Mouse (Mus musculus): ENCODE measurements around the gene Prr18. TPM values are rescaled to one million over a fixed set of nuclear protein-coding genes. Genes with fewer than 3 reads are reported as not detected.
A peak's percentile ranks its signal among the peaks of the same experiment; 100 is the strongest.

Prr18 gene
- polyA plus RNA-seq, 1 experiment from 2014 or later, result 5.2 TPM

DNA sequence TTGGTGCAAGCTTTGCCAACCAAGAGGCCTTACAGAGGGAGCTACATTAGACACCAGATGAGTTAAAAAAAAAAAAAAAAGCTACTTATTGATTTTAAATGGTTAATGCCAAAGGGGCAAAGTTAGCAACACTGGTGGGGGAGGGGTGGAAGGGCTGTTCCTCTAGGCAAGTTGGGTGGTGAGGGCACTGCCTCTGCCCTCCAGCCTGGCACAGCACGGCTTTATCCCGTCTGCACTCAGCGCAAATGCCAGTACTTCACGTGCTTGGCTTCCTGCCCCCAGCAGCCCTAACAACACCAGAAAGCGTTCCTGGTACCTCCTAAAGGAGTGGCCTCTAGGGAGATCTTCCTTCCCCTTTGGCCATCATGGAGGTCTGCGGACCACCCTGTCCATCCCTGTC lies 6.2 kb downstream of the Prr18 start:
- no peak for ATAC-seq (ENCODE audit: low FRiP score, low read depth)
- H3K4me2 ChIP-seq (replicated peaks), result no peak overlapping the region

GRCm38 (mm10) chr17:8347765-8348285 lies 10.6 kb downstream of the Prr18 start:
- ATAC-seq (ENCODE audit: low FRiP score, low read depth), result no peak
- H3K27ac ChIP-seq, result no peak overlapping the region
- no peaks in the 10 kb centered on the region for H3K4me1 ChIP-seq
- no peak overlapping the region for H3K4me3 ChIP-seq
- no peaks in the 10 kb centered on the region for H3K36me3 ChIP-seq
- 85% methylated on average over 5 of the region's 5 CpGs for WGBS
- H3K27me3 ChIP-seq (replicated peaks), result no peaks in the 10 kb centered on the region
- no peak overlapping the region for H3K4me2 ChIP-seq (replicated peaks)
- no peaks in the 10 kb centered on the region for H3K9me3 ChIP-seq
- no peak overlapping the region for H3K9ac ChIP-seq

More for the DNA sequence above, 6.2 kb downstream of the Prr18 start:
- Histone ChIP-seq H3K4me1 (peaks cover 22% of the 10 kb centered on the region), H3K4me3 (no peak overlapping the region), H3K9me3 (no peaks in the 10 kb centered on the region), H3K36me3 (no peaks in the 10 kb centered on the region), H3K9ac (no peak overlapping the region), H3K27ac (no peak overlapping the region), H3K27me3 (replicated peaks) (peaks cover 41% of the 10 kb centered on the region)
- WGBS, result 82% methylated on average over 6 of the region's 6 CpGs

GRCm38 (mm10) chr17:8348941-8349340 lies 11.7 kb downstream of the Prr18 start:
- Histone ChIP-seq H3K4me2 (replicated peaks) (no peak overlapping the region), H3K27me3 (replicated peaks) (no peaks in the 10 kb centered on the region), H3K27ac (no peak overlapping the region), H3K36me3 (no peaks in the 10 kb centered on the region), H3K9ac (no peak overlapping the region), H3K4me1 (no peaks in the 10 kb centered on the region), H3K9me3 (no peaks in the 10 kb centered on the region), H3K4me3 (no peak overlapping the region)
- no peak for ATAC-seq (ENCODE audit: low FRiP score, low read depth)
- WGBS, result 88% methylated on average over 4 of the region's 4 CpGs

DNA sequence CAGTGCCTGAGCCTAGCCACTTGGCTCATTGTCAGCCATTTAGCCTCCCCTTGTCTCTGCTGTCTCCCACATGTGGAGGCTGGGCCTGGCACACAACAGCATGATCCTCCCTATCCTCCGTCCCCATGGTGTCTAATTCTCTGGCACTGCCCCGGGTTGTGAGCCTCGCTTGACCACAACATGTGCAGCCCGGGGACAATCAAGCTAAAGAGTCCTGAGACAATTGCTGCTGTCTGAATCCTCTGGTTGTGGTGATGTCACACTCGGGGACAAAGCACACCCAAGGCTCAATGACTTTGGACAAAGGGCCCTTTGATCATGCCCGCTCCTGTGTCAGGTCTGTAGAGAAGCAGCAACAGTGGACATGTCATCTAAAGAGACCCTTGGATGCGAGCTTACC lies 13.8 kb downstream of the Prr18 start:
- Histone ChIP-seq H3K4me2 (replicated peaks) (no peak overlapping the region), H3K27me3 (replicated peaks) (no peaks in the 10 kb centered on the region), H3K36me3 (no peaks in the 10 kb centered on the region), H3K9ac (no peak overlapping the region), H3K9me3 (no peaks in the 10 kb centered on the region), H3K4me1 (no peaks in the 10 kb centered on the region), H3K27ac (no peak overlapping the region), H3K4me3 (no peak overlapping the region)
- no peak for ATAC-seq (ENCODE audit: low FRiP score, low read depth)
- WGBS, result 37% methylated on average over 7 of the region's 7 CpGs

- H3K9ac ChIP-seq, result no peak within 1 kb of the TSS
- H3K9me3 ChIP-seq, result no peaks in the 10 kb centered on the region
- 88% methylated on average over 6 of the region's 6 CpGs for WGBS
- H3K4me1 ChIP-seq, result no peaks in the 10 kb centered on the region
- H3K27ac ChIP-seq, result no peak within 1 kb of the TSS
- H3K4me2 ChIP-seq (replicated peaks), result no peak within 1 kb of the TSS
- ATAC-seq (ENCODE audit: low FRiP score, low read depth), result no peak
- no peak within 1 kb of the TSS for H3K4me3 ChIP-seq
- H3K27me3 ChIP-seq (replicated peaks), result no peaks in the 10 kb centered on the region
- no peaks in the 10 kb centered on the region for H3K36me3 ChIP-seq
Measured at GRCm38 (mm10) chr17:8355692-8356091, 18.4 kb downstream of the Prr18 start, which contains the start of gene T2. TSS of gene T2 (plus strand) at chr17:8355992.

- ATAC-seq (ENCODE audit: low FRiP score, low read depth), result no peak
- H3K27me3 ChIP-seq (replicated peaks), result no peaks in the 10 kb centered on the region
- no peak overlapping the region for H3K9ac ChIP-seq
- no peak overlapping the region for H3K4me3 ChIP-seq
- H3K4me1 ChIP-seq, result 0 out of 2 replicates have a peak, but pooled peaks cover 4% of the 10 kb centered on the region
- H3K9me3 ChIP-seq, result no peaks in the 10 kb centered on the region
- no peak overlapping the region for H3K27ac ChIP-seq
- H3K36me3 ChIP-seq, result no peaks in the 10 kb centered on the region
- WGBS, result 95% methylated on average over 6 of the region's 6 CpGs
- no peak overlapping the region for H3K4me2 ChIP-seq (replicated peaks)
Measured at GRCm38 (mm10) chr17:8357498-8357897, 20.2 kb downstream of the Prr18 start.

- Histone ChIP-seq H3K4me2 (replicated peaks) (no peak overlapping the region), H3K9me3 (no peaks in the 10 kb centered on the region), H3K9ac (no peak overlapping the region), H3K27ac (no peak overlapping the region), H3K4me3 (no peak overlapping the region), H3K27me3 (replicated peaks) (no peaks in the 10 kb centered on the region), H3K36me3 (no peaks in the 10 kb centered on the region), H3K4me1 (0 out of 2 replicates have a peak, but pooled peaks cover 4% of the 10 kb centered on the region)
- ATAC-seq (ENCODE audit: low FRiP score, low read depth), result no peak
- 89% methylated on average over 5 of the region's 5 CpGs for WGBS
Measured at GRCm38 (mm10) chr17:8360876-8361275, 23.6 kb downstream of the Prr18 start.

DNA sequence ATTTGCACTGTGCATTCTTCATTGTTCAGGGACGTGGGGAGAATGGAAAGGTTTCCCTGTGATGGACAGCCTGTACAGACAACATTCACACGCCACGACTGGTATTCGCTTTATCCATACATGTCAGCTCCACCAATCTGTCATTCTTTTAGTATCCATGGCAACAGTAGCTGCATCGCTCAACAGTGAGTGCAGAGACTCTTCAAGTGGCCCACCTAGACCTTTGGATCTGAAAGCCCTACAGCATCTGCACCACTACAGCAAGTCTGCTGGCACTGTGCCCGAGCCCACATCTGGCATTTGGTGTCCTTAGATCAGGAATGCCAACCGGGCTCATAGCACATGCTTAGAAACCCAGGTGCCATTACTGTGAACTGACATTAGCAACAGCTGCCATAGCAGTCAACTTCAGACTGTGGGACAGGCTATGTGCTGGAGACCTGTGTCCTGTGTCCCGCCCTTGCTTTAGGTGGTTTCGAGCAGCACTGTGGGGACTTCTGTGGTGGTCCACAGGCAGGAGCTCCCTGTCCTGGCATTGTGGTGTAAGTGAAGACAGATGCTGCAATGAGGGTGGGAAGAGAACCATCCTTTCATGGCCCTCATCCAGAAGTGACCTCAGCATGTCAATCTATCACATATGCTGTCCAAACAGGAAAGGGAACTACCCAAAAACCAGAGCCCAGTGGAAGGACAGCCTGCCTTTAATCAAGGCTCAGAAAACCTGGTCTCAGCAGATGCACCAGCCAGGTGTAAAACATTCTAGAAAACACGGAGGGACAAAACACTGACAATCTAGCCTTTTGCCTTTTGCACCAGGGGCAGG lies 24.2 kb downstream of the Prr18 start:
- Histone ChIP-seq H3K4me1 (0 out of 2 replicates have a peak, but pooled peaks cover 4% of the 10 kb centered on the region), H3K4me3 (no peak overlapping the region), H3K4me2 (replicated peaks) (no peak overlapping the region), H3K9ac (no peak overlapping the region), H3K36me3 (no peaks in the 10 kb centered on the region), H3K27me3 (replicated peaks) (no peaks in the 10 kb centered on the region), H3K9me3 (no peaks in the 10 kb centered on the region), H3K27ac (no peak overlapping the region)
- no peak for ATAC-seq (ENCODE audit: low FRiP score, low read depth)
- 70% methylated on average over 10 of the region's 10 CpGs for WGBS

DNA sequence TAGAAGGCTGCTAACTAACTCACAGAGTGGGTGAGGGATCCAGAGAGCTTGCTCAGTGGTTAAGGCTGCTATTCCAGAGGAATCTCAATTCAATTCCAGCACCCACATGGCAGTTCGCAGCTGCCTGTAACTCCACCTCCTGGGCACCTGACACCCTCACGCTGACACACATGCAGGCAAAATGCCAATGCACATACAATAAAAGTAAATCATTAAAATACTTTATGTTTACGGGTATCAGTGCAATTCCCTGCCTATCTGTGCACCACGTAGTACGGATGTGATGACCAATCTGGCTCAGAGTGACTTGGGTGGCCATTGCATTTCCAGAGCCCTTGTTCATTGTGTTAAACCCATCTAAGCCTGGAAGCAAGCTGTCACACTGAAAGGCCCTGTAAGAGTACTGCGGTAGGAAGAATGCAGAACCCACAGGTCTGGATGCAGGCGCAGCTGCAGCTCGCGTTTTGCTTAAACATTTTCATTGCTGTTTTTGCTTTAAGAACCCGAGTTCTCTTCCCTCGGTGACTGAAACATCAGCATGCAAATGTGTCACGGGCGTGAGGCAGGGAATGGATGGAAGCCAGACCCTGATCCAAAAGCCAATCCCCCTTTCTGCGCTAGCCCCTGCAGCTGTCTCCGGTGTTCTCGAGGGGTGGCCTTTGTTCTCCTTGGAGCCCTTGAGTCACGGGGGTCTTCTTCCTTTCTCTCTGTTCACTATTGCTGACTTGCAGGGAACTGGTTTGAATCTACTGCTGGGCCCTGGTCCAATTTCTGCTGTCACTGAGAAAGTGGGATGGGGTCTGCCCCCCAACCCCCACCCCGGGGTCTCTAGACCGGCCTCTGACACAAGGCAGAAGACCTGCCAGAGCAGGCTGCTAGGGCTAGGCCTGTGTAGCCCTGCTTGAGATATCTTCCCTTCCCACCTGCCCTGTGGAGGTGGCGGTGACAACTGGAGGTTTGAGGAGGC lies 30.5 kb downstream of the Prr18 start:
- Histone ChIP-seq H3K27ac (peak overlapping the region; percentile 92), H3K4me2 (replicated peaks) (peak overlapping the region; percentile 49), H3K4me1 (peaks cover 48% of the 10 kb centered on the region), H3K27me3 (replicated peaks) (no peaks in the 10 kb centered on the region), H3K9me3 (no peaks in the 10 kb centered on the region), H3K9ac (peak overlapping the region; percentile 38; the same call in 1 of the 2 replicates), H3K36me3 (no peaks in the 10 kb centered on the region), H3K4me3 (no peak overlapping the region)
- WGBS, result 18% methylated on average over 20 of the region's 20 CpGs
- ATAC-seq (ENCODE audit: low FRiP score, low read depth), result peak; percentile 47

GRCm38 (mm10) chr17:8368570-8368969 lies 31.3 kb downstream of the Prr18 start:
- Histone ChIP-seq H3K9ac (peak overlapping the region; percentile 38; the same call in 1 of the 2 replicates), H3K9me3 (no peaks in the 10 kb centered on the region), H3K4me2 (replicated peaks) (peak overlapping the region; percentile 49), H3K27me3 (replicated peaks) (no peaks in the 10 kb centered on the region), H3K4me1 (peaks cover 48% of the 10 kb centered on the region), H3K36me3 (no peaks in the 10 kb centered on the region), H3K27ac (peak overlapping the region; percentile 92), H3K4me3 (no peak overlapping the region)
- 18% methylated on average over 8 of the region's 8 CpGs for WGBS
- peak; percentile 61 for ATAC-seq (ENCODE audit: low FRiP score, low read depth)

DNA sequence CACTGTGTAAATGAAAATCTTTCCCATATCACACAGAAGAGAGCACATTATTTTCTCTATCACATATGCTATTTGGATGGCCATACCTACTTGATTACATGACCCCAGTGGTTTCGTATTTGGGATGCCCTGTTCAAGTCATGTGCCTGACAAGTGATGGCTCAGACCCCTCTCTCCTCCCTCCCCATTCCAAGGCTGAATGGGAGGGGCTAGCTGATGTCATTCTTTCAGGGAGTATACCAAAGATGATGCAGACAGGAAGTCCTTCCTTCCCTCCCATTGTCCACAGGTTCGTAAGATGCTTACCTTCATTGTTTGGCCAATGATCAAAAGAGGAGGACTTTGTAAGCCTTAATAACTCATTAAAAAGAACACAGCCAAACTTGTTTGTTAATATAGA lies 31.9 kb downstream of the Prr18 start:
- Histone ChIP-seq H3K4me1 (peaks cover 48% of the 10 kb centered on the region), H3K4me2 (replicated peaks) (peak overlapping the region; percentile 49; the same call in 1 of the 2 replicates), H3K4me3 (no peak overlapping the region), H3K27ac (peak overlapping the region; percentile 92; the same call in 1 of the 2 replicates), H3K36me3 (no peaks in the 10 kb centered on the region), H3K27me3 (replicated peaks) (no peaks in the 10 kb centered on the region), H3K9ac (no peak overlapping the region), H3K9me3 (no peaks in the 10 kb centered on the region)
- 71% methylated on average over 2 of the region's 2 CpGs for WGBS
- no peak for ATAC-seq (ENCODE audit: low FRiP score, low read depth)

All from neural tube, embryonic 12.5 days (tissue).